Mouse (Mus musculus): ENCODE measurements around the gene Zfyve9.

The Zfyve9 gene

DNA sequence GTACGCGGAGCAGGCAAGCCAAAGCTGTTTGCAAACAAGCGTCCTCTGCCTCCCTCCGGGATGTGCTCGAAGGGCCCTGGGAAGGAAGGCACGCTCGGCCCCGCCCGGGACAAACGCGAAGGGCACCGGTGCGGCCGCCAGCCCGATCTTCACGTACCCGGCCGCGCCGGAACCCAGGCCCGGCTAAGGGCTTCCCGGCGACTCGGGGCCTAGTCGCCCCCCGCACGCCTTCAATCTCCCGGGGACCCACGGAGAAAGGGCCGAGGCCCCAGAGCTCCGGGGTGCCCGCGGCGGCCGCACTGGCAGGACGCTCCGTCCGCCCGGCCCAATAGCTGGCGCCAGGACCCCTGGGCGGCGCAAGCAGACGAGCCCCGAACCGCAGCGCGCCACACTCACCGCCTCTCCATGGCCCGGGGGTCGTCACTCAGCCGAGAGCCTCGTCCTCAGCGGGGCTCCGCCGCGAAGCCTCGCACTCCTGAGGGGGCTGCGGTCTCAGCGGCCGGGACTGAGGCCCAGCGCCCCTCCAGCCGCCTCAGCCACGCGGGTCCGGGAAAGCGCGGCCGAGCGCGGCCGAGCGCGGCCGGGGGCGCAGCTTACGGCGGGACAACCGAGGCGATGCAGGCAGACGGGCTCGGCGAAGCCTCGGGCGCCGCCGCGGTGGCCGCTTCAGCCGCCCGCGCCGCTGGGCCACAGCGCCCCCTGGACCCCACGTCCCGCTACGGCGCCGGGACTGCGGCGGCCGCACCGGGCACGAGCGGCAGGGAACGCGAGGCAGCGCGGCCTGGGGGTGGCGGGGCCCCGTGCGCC is at the start of gene Zfyve9:
Zfyve9 (minus strand) TSS at position 742 of the 807 bp plus-strand sequence.
- DNase-seq (ENCODE audit: extremely low spot score), result peak; percentile 83

DNA sequence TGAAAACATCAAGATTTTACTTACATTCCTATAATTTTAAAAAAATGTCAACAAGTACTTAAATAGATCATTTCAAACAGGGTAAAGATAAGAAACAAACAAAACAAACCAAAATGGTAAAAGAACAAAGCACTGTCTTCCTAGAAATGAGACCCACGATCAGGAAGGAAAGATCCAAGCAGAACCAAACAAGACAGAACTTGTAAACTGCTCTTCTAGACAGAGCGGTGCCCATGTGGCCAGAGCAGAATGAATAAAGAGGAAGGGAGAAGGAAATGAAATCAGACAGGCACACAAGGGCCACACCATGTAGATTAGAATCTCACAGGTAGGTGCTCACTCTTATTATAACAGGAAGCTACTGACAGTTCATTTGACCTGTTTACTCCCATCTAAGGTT is 46.0 kb upstream of the Zfyve9 start:
- no peak for DNase-seq (ENCODE audit: extremely low spot score)

DNA sequence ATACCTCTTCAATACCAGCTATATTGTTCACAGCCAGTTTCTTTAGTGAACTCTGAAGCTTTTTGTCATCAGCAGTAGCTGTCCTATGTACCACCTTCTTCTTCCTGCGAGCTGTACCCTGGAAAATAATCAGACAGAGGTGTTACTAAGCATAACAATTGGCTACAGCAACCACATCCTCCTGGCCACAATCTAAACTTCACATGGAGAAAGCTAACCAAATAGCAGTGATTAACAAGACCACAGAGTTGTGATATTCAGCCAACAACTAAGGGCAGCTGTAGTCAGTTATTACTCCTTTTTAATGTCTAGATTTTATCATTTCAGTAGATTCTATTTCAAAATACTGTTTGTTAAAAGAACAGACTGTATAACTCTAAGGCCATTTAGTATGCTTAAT is 45.5 kb upstream of the Zfyve9 start:
- DNase-seq (ENCODE audit: extremely low spot score), result no peak

DNA sequence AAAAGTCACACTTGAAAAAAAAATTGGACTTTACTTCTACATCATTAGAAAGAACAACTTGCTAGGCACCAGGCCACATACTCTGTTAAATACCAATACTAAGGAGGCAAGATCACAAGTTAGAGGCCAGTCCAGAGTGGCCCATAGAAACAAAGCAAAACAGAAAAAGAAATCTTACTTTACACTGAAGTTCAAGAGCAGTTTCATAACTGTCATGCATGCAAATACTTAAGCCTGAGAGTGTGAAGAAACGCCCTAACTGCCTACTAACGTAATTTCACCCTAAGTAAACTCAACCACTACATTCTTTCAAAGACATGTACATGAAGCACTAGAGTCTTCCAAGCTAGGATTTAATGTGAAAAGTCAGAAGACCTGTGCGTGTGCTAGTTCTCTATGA is 45.1 kb upstream of the Zfyve9 start:
- DNase-seq (ENCODE audit: extremely low spot score), result no peak

DNA sequence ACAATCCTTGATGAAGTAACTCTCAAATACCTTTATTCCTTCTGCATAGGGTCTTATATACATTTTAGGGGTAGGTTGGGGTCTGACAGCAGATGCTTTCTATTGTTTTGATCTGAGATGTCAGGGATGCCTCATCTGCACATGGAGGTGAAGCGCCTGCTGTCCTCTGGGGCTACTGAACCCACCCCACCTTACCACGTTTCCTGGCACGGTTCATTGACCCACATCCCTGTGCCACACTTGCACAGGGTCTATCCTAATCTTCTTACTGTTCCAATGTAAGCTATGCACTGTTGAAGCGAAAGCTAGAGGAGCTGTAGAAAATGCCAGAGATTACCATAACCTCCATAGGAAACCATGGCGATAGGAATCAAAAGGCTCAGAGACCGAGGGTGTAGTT is 31.0 kb upstream of the Zfyve9 start:
- DNase-seq (ENCODE audit: extremely low spot score), result no peak

DNA sequence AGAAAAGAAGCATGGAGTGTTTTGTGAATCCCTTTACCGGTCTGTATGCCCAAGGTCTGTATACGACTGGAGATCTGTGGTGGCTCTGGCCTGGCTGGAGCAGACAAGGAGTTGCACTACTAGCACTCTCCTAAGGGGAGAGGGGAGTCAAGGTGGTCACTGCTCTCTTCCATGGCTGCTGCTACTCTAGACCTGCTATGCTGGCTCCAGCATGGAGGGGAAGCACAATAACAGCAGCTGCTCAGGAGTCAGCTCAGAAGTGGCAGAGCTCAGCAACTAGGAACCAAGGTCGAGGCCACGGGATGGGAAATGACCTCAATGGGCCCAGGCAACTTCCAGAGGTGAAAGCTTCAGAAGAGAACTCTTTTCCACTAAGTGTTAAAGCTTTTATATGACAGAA is 30.5 kb upstream of the Zfyve9 start:
- no peak for DNase-seq (ENCODE audit: extremely low spot score)

DNA sequence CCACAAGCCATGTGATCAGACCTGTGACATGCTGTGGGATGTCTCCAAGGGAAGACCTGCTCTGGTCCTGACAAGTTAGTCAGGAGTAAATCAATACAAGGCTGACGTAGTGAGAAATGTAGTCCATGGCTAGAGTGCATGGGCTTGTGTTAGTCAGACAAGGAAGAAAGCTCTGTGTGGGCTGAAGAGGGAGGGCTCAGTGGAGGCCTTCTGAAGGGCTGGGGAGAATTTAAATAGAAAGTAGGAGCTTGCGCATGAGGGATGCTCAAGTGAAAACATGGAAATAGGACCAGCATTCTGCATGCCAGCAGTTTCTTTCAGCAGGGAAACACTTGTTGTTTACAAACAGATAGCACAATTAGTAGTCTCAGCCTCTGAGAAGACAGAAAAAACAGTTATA is 22.9 kb upstream of the Zfyve9 start:
- no peak for DNase-seq (ENCODE audit: extremely low spot score)

DNA sequence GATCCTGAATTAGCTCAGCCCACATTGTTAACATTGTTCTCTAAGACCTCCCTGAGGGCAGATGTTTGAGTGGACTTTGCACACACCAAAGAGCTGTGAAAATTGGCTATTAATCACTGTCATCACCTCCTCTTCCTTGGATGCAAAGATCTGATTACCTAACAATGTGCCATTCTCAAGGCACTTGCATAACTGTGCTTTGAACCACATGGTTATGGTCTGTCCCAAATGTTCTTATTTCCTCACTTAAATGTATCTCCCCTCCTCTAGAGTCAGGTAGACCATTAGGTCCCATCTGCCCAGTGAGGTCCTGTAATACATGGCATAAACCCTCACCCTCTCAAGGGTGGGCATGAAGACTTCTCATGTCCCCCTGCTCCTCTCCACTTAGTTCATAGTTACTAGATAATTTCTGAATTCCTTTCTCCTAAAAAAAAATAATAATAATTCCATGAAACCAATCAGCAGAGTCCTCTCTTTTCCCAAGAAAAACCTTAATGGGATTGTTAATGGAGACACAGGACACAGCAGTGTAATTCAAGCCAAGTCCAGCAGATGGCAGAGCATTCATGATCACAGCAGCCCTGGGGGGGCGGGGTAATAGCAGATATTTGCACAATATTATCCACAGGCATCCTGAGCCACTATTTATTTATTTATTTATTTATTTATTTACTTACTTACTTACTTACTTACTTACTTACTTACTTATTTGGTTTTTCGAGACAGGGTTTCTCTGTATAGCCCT is 17.7 kb upstream of the Zfyve9 start:
- peak; percentile 46 for DNase-seq (ENCODE audit: extremely low spot score)

DNA sequence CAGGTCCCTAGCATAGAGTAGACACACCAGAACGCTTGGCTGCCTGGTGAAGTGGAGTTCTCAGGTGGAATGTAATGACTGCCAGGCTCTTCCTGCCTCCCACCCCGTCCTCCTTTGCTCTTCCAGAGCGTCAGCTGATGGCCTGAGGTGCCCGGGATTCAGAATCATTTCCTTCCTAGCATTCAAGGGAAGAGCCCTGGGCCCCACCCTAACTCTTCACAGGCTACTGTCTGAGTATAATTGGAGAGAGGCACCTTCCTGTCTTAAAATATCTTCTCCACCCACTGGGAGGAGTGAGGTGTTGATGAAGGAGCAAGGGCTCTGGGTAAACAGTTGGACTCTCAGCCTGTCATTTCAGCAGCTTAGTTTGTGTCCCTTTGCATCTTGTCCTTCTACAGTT is 16.1 kb upstream of the Zfyve9 start:
- no peak for DNase-seq (ENCODE audit: extremely low spot score)

DNA sequence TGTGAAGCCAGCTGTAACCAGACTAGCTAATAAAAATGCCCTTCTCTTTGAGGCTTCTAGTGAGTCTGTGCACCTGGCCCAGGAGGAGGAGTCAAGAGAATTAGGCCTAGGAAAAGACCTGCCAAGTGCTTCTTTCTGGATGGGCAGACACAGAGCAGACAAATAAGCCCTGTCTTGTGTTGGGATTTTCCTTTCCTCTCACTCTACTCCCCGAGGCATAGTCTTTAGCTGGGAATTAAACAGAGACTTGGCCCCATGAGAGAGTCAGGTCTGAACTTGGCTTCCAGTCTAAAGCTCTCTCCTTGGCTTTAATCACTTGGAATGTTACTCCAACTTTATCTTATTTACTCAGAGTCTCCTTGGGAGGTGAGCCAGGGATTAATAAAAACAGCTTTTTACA is 13.3 kb upstream of the Zfyve9 start:
- no peak for DNase-seq (ENCODE audit: extremely low spot score)

DNA sequence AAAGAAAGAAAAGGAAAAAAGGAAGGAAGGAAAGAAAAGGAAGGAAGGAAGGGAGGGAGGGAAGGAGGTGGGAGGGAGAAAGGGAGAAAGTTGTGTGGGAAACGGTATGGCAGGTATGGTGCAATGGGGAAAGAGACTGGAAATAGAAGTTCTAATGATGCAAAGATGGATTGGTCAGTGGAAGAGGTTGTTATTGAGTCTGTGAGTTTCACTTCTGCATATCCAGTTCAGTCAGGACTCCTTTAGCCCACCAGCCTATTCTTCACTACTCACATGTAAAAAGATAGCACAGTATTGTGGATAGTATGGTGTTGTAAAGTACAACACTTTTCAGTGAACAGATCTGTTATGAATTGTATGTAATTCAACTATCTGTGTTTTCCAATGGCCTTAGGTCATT is 9.9 kb upstream of the Zfyve9 start:
- DNase-seq (ENCODE audit: extremely low spot score), result no peak

DNA sequence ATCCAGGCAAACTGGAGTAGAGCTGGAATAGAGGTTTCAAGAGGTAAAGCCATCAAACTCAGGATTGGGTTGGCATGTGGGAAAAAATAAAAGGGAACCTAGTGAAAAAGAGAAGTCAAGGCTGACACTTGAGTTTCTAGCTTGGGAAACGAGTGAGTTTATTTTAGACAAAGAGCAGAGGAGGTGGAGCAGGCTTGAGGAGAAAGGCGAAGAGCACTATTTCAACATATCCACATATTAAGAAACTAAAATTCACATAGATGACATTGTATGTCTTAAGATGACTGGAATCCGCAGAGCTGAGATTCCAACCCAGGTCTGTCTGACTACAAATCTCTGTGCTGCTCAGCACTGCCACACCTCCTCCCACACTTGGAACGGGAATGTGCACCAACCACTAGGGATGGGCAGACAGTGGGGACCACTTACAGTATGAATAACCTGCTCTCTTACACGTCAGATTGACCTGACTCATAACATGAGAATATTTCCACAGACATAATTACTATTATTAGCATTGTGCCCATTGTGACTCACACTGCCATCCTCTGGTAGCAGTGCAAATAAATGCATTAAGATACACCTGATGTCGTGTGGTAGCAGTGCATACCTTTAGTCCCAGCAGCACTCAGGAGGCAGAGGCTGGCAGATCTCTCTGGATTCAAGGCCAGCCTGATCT is 8.8 kb upstream of the Zfyve9 start:
- DNase-seq (ENCODE audit: extremely low spot score), result no peak

DNA sequence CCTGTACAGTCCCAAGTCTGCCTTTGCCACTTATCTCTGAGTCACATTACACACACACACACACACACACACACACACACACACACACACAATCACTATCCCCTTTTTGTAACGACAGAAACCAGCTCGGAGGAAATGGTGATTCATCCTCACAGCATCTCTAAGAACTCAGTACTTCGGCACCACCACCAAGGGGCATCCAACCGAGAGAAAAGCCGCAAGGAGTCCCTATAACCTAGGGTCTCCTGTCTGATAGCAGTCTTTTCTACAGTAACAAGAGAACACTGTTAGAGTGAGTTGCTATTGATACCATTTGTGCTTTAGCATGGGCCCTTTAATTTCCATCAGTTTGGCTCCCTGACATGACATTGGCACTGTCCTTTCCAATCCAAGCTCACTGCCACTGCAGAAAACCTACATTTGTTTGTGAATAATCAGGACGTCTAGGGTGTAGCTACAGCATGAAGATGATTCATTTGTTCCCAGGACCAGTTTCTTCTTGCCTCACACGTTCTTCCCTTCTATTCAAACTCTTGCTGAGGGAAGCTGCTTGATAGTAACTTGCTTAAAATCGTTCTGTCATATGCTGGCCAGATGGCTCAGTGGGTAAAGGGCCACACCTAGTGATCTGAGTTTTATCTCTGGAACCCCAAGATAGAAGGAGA is 2.0 kb upstream of the Zfyve9 start:
- no peak for DNase-seq (ENCODE audit: extremely low spot score)

DNA sequence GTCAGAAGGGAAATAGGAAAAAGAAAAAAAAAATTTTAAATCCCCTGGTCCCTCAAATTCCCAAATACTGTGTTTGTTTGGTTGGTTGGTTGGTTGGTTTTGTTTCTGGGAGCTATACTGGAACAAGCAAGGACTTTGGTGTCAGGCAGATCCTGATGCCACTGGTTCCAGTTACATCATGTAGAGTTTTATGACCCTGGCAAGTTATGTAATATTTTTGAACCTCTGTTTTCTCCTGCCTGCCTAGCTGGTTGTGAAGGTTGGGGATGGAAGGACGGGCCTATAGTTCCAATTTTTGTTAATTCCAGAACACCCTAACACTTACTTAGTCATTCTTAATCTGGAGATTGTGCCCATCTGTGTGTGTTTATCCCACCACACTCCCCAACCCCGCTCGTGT is 998 bp upstream of the Zfyve9 start:
- DNase-seq (ENCODE audit: extremely low spot score), result peak; percentile 4

DNA sequence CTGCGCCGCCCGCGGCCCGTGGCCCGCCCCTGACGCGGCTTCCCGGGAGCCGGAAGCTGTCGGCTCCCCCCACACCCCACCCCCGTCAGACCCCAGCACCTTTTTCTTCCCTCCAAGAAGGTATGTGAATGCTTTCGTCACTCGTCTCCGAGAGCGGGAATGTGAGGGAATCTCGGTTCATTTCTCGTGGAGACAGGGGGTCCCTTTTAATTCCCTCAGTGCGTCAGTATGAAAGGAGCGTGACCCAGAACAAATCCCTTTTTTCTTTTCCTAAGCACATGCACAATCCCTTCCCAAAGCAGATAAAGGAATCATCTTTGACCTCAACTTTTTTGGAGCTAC is 237 bp upstream of the Zfyve9 start:
- peak; percentile 80 for DNase-seq (ENCODE audit: extremely low spot score)

DNA sequence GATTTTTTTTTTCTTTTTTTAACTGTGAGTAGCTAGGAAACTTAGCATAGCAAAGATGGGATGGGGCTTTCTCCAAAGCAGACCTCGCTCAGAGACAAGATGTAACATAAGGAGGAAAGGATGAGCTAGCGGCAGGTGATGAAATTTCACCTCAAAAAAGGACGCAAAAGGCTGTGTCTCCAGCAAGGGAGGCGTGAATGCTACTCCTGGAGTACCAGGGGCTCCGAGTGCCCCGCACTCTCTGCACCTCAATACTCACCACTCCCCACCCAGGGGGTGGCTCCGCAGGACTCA is 888 bp downstream of the Zfyve9 start:
- DNase-seq (ENCODE audit: extremely low spot score), result no peak

DNA sequence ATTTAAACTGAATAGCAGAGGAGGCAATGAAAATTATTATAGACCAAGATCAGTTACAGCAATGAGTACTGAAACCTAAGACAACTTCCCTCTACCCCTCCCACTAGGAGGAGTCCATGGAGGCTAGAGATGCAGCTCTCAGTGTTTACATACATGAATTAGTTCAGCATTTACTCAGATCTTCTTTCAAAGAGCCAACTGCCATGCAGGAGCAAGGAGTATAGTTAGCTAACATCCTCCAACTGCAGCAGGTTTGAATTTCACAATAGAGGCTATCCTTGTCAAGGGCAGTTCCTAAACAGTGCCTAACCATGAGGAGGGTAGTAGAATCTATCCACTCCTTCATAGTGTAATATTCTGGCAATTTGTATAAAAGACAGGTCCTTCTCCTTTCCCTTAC is 12.1 kb downstream of the Zfyve9 start:
- DNase-seq (ENCODE audit: extremely low spot score), result no peak

DNA sequence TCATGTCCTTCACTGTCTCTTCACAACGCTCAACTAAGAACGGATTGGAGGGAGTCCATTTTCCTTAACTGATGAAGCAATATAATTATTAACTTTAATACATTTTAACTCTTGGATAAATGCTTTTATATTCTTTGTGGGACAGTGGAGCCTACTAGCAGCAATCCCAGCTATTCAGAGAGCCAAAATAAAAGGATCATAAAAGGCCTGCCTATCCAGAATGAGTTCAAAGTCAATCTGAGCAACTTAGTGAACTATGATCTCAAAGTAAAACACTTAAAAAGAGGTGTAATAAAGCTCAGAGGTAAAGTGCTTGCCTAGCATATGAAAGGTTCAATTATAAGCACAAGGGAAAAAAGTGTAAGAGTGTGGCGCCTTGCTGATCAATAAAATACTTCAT is 21.0 kb downstream of the Zfyve9 start:
- no peak for DNase-seq (ENCODE audit: extremely low spot score)

DNA sequence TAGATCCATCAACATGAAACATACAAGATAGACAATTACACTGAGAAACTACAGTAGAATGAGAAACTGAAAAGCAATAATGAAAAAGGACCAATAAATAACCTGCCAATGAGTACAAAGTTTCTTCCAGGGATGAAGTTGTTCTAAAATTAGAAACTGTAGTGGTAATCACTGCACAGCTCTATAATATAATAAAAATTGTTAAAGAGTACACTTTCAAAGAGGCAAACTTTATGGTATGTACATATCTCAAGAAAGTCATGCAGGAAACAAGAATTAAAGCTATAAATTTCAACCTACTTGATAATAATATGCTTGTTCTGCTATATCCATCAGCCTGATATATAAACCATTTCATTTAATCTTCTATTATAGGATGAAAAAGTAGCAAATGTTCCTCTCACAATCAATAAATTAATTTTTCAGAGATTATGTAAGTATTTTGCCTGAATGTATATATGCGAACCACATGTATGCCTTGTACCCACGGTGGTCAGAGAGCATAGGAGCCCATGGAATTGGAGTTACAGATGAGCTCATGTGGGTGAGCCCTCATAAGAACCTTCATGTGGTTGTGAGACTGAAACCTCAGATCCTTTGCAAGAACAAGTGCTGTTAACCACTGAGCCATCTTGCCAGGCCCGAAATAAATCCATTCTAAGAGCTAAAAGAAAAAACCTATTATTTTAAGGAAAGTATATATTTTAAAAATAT is 34.3 kb downstream of the Zfyve9 start:
- DNase-seq (ENCODE audit: extremely low spot score), result no peak

DNA sequence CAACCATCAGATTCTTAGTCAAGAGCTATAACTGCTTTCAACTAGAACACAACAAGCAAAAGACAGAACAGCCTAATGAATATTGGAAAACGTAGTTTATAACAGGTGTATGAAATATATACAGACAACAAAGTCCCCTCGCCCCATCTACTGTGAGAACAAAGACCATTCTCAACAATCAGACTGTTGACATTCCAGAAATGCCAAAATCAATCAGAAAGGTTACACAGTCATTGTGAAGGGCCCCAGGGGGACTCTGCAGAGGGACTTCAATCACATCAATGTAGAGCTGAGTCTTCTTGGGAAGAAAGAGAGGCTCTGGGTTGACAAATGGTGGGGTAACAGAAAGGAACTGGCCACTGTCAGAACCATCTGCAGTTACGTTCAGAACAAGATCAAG is 49.0 kb downstream of the Zfyve9 start:
- peak; percentile 22 for DNase-seq (ENCODE audit: extremely low spot score)

DNA sequence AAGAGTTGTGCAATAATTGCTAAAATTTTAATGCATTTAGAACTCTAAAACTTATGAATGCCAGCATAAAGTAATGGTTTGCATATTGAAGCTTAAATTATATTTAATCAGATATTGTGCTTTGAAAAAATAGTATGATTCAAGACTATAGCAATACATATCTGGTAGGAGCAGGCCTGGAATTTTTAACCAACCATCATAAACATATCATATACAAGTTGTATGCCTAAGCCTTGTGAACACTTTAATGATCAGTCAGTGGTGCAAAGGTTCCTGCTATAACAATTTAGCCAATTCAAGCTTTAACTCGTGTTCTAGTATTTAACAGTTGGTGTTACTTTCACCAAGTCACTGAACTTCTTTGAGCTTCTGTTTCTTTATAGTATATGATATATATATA is 50.1 kb downstream of the Zfyve9 start:
- no peak for DNase-seq (ENCODE audit: extremely low spot score)

DNA sequence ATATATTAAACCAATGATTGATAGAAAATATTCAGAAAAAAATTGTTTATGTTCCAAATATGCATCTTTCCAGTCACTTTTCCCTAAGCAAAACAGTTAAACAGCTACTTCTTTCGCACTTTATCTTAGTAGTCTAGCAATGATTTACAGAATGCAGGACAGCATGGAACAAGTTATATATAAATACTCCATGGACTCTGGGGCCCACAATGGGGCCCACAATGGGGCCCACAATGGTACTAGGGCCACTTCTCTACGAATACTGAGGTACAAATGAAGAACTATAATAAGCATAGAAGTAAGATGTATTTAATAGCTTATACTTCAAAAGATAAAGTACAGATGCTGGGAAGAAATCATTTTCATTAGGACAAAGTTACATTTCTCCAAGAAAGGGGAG is 56.5 kb downstream of the Zfyve9 start:
- DNase-seq (ENCODE audit: extremely low spot score), result no peak
